Mouse (Mus musculus) stomach, embryonic 15.5 days (tissue): ENCODE measurements around the gene Wnt3. TPM values are rescaled to one million over a fixed set of nuclear protein-coding genes. Genes with fewer than 3 reads are reported as not detected.
"Not testable (repeated sequence)": the region's sequence is repeated elsewhere in the genome, so short reads cannot be mapped to it uniquely, and the experiment has no call there.

Experiments
- ATAC-seq: fragments of 200-750 bp; cut with Nextera tagmentation; 2 replicates; pipeline ENCODE4 v1.8.0; 2017; ENCODE audit warnings: low read depth, moderate number of reproducible peaks, moderate TSS enrichment; ENCODE audit not compliant: insufficient read depth, low FRiP score
- H3K27ac ChIP-seq: fragments of 300-500 bp; sonication (generic); 2 replicates; pipeline ENCODE4 v1.5.1; 2015; ENCODE audit warnings: mild to moderate bottlenecking, inconsistent platforms
- H3K27me3 ChIP-seq: fragments of 300-500 bp; sonication (generic); replicated peaks from 2 replicates; pipeline ENCODE4 v1.6.1; 2015; ENCODE audit warnings: inconsistent platforms
- H3K36me3 ChIP-seq: fragments of 300-500 bp; sonication (generic); 2 replicates; pipeline ENCODE4 v1.6.1; 2015; ENCODE audit warnings: inconsistent platforms
- H3K4me1 ChIP-seq: fragments of 300-500 bp; sonication (generic); 2 replicates; pipeline ENCODE4 v1.6.1; 2015; ENCODE audit warnings: inconsistent platforms
- H3K4me2 ChIP-seq: fragments of 300-500 bp; sonication (generic); 2 replicates; pipeline ENCODE4 v1.6.1; 2015; ENCODE audit warnings: mild to moderate bottlenecking, inconsistent platforms
- H3K4me3 ChIP-seq: fragments of 300-500 bp; sonication (generic); replicated peaks from 2 replicates; pipeline ENCODE4 v1.5.1; 2015; ENCODE audit warnings: inconsistent platforms
- H3K9ac ChIP-seq: fragments of 300-500 bp; sonication (generic); 2 replicates; pipeline ENCODE4 v1.6.1; 2015; ENCODE audit warnings: inconsistent platforms
- H3K9me3 ChIP-seq: fragments of 300-500 bp; sonication (generic); 2 replicates; pipeline ENCODE4 v1.6.1; 2016; ENCODE audit warnings: inconsistent platforms
- WGBS: fragments of 180-500 bp; shearing (Covaris S2); methylation state at CpG from one replicate; pipeline ENCODE4 v1.1.7; 2015; 5-methylcytosine and 5-hydroxymethylcytosine counted together
- polyA plus RNA-seq: library from polyadenylated mRNA; unstranded; fragments of >200 nt; fragmentation: Nextera tagmentation; extraction: Ambion mirVana; gene quantifications from 2 replicates; pipeline ENCODE4 v1.2.1, GENCODE M21; 2015

Gene Wnt3
- polyA plus RNA-seq, 1 experiment from 2014 or later: 0.22 TPM

DNA sequence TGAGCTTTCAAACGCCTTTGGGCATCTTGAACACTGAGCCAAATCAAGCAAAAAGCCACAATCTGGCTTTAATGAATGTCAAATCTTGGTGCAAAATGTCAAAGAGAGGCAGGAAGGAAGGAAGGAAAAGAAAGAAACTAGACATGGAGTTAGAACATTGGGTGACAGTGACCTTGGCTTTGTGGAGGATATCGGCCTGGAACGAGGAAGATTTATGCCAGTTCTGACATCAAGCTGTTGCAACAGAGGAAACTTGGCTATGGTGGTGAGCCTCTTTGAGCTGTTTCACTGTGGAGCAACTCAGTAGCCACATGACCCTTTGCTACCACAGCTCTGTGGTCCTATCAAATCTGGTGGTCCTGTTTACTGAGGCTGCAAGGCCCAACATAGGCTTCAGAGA lies 23.3 kb upstream of the Wnt3 start:
- no peak for ATAC-seq
- peaks cover 57% of the 10 kb centered on the region for H3K27me3 ChIP-seq
- H3K9me3 ChIP-seq: no peaks in the 10 kb centered on the region
- no peak overlapping the region for H3K4me2 ChIP-seq
- no peak overlapping the region for H3K4me3 ChIP-seq
- H3K4me1 ChIP-seq: peaks cover 11% of the 10 kb centered on the region
- H3K27ac ChIP-seq: no peak overlapping the region
- no peak overlapping the region for H3K9ac ChIP-seq
- H3K36me3 ChIP-seq: no peaks in the 10 kb centered on the region
- WGBS: 54% methylated on average over 3 of the region's 3 CpGs

DNA sequence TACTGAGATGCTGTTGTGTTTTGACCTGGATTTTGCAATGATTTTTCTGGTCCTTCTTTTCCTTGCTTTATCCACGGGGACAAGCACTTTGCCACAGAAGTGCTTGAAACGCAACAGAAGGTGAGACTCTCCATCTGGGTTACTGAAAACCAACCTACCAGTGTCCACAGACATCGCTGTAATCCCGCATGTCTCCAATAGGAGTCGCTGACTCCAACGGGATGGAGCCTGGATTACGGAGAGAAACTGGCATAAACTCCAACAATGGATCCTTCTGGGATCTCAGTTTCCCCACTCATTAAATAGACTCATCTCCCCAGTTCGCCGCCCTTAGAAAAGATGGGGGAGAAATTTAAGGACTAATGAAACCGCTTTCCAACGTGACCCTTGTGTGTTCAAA lies 15.9 kb upstream of the Wnt3 start:
- no peak overlapping the region for H3K27ac ChIP-seq
- H3K4me3 ChIP-seq: no peak overlapping the region
- H3K9ac ChIP-seq: no peak overlapping the region
- no peak overlapping the region for H3K4me2 ChIP-seq
- no peak for ATAC-seq
- H3K4me1 ChIP-seq: no peaks in the 10 kb centered on the region
- H3K36me3 ChIP-seq: no peaks in the 10 kb centered on the region
- peaks cover 9% of the 10 kb centered on the region; the same call in 1 of the 2 replicates for H3K27me3 ChIP-seq
- H3K9me3 ChIP-seq: no peaks in the 10 kb centered on the region
- WGBS: 39% methylated on average over 11 of the region's 11 CpGs

DNA sequence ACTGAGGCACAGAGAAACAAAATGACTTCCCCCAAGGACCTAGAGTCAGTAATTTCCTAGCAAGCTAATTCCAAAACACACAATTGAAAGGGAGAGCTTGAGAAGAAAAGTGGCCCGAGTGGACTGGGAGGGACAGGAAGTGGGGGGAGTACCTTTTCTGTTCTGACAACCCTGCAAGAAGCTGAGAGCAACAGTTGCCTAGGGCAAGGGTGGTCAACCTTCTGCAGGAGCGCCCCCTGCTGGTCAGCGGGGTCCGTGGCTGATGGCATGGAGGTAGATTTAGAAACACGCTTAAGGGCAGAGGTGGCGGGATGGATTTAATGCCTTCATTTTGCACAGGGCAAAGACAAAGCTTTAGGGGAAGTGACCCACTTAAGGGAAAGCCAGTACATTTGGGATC lies 15.2 kb upstream of the Wnt3 start:
- no peaks in the 10 kb centered on the region for H3K9me3 ChIP-seq
- H3K27ac ChIP-seq: no peak overlapping the region
- H3K4me2 ChIP-seq: peak overlapping the region; percentile 9; the same call in 1 of the 2 replicates
- no peaks in the 10 kb centered on the region for H3K36me3 ChIP-seq
- peaks cover 4% of the 10 kb centered on the region; the same call in 1 of the 2 replicates for H3K27me3 ChIP-seq
- no peak overlapping the region for H3K9ac ChIP-seq
- WGBS: 13% methylated on average over 6 of the region's 6 CpGs
- no peak overlapping the region for H3K4me3 ChIP-seq
- H3K4me1 ChIP-seq: no peaks in the 10 kb centered on the region
- ATAC-seq: no peak

DNA sequence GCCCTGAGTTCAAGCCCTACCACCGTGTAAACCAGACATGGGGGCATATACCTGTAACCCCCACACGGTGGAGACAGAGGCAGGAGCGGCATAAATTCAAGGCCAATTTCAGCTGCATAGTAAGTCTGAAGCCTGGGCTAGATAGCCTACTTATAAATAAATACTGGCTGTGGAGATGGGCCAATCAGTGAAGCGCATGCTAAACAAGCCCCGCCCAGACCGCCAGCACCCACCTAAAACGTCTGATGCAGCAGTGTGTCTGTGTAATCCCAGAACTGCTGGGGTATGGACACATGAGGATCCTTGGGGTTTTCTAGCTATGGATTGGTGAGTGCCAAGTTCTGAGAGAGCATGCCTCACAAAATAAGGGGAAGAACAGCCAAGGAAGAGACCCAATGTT lies 13.8 kb upstream of the Wnt3 start:
- no peak overlapping the region for H3K27ac ChIP-seq
- no peaks in the 10 kb centered on the region for H3K9me3 ChIP-seq
- no peak overlapping the region for H3K4me2 ChIP-seq
- H3K4me3 ChIP-seq: no peak overlapping the region
- H3K27me3 ChIP-seq: peaks cover 4% of the 10 kb centered on the region; the same call in 1 of the 2 replicates
- WGBS: 54% methylated on average over 7 of the region's 7 CpGs
- ATAC-seq: no peak
- no peaks in the 10 kb centered on the region for H3K4me1 ChIP-seq
- H3K9ac ChIP-seq: no peak overlapping the region
- H3K36me3 ChIP-seq: no peaks in the 10 kb centered on the region

DNA sequence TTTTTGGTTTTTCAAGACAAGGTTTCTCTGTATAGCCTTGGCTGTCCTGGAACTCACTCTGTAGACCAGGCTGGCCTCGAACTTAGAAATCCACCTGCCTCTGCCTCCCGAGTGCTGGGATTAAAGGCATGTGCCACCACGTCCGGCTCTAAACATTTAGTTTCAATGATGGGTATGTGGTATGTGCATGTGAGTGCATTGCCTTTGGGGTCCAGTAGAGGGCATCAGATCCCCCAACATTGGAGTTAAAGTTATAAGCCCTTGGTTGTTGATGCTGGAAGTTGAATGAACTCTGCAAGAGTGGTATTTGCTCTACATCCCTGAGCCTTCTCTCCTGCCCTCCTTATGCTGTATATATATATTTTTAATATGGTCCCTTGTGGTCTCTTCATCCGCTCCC lies 13.1 kb upstream of the Wnt3 start:
- ATAC-seq, H3K27ac ChIP-seq, H3K9ac ChIP-seq, H3K4me3 ChIP-seq, H3K4me2 ChIP-seq, H3K9me3 ChIP-seq, H3K36me3 ChIP-seq, H3K4me1 ChIP-seq, H3K27me3 ChIP-seq: not testable (repeated sequence)
- 86% methylated on average over 5 of the region's 5 CpGs for WGBS

DNA sequence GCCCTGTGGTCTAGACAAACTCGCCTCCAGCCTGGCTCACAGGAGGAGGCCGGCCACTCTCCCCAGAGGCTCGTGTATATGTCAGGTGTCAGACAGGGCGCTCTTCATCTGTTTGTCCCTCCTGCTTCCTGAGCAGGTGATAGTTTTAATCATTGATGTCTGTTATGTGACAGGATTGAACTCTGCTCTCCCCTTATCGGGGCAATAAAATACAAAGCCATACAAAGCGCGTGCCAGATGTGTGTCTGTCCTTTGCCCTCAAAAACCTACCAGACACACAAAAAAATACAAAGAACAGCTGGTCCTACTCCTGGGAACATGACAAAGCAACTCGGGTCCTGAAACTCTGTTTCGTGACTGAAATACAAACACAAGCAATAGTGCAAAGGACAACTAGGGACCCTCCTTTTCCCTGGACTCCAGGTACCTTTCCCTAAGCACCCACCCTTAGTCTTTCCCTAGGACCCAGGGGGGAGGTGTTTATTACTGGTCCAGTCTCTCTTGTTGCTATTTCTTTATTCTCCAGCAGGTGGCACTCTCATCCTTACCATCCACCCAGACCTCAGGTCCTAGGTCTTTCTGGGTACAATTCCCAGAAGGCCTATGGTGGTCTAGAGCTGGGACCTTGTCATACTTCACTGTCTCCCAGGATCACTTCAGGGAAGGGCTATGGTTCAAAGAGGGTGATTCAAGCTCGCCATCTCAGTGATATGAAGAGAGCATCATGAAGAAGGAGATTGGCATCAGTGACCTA lies 10.4 kb upstream of the Wnt3 start:
- no peak overlapping the region for H3K4me3 ChIP-seq
- H3K27ac ChIP-seq: no peak overlapping the region
- H3K4me1 ChIP-seq: no peaks in the 10 kb centered on the region
- H3K9me3 ChIP-seq: no peaks in the 10 kb centered on the region
- H3K4me2 ChIP-seq: no peak overlapping the region
- H3K36me3 ChIP-seq: no peaks in the 10 kb centered on the region
- no peak overlapping the region for H3K9ac ChIP-seq
- ATAC-seq: no peak
- peaks cover 10% of the 10 kb centered on the region for H3K27me3 ChIP-seq
- 22% methylated on average over 10 of the region's 10 CpGs for WGBS

DNA sequence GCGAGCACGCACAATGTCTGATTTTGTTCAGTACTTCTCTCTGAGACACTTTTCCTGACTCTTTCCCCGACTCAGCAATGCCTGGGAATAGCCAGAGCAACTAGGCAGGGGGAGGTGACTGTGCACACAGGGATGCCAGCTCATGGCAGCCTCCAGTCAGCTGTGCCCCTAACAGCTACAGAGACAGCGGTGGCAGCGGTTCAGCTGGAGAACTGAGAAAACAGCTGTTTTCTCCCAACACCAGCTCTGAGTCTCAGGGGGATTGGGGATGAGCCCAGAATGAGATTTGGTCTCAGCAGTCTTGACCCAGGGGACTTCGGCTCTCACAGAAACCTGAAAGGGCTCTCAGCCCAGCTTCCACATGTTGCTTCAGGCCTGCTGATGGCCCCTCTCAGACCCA lies 9.3 kb upstream of the Wnt3 start:
- 53% methylated on average over 5 of the region's 6 CpGs for WGBS

DNA sequence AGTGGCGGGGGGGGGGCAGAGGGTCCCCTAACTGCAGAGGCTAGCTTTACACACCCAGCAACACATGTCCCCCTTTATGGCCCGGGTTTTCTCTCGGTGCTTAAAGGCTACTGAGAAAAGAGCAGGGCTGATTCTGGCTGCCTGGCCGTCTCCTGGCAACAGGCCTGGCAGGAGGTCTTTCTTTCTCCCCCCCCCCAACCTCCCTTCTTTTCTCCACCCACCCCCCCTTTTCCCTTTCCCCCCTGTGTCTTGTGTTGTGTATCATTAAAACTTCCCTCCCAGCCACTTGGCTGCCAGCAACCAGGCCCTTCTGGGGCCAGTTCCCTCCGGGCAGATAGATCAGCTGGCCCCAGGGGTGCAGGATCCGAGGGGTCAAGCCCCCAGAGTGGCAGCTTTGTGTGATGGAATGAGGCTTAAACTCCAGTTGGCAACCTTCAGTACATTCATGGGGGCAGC lies 8.4 kb upstream of the Wnt3 start:
- H3K36me3 ChIP-seq: no peaks in the 10 kb centered on the region
- H3K4me2 ChIP-seq: no peak overlapping the region
- 22% methylated on average over 6 of the region's 6 CpGs for WGBS
- no peak overlapping the region for H3K9ac ChIP-seq
- no peak; the same call in 1 of the 2 replicates for ATAC-seq
- H3K27me3 ChIP-seq: peaks cover 25% of the 10 kb centered on the region
- no peaks in the 10 kb centered on the region for H3K4me1 ChIP-seq
- H3K9me3 ChIP-seq: no peaks in the 10 kb centered on the region
- H3K27ac ChIP-seq: no peak overlapping the region
- H3K4me3 ChIP-seq: no peak overlapping the region

More for the DNA sequence above, 9.3 kb upstream of the Wnt3 start:
- no peaks in the 10 kb centered on the region for H3K4me1 ChIP-seq
- H3K4me3 ChIP-seq: no peak overlapping the region
- no peak for ATAC-seq
- no peak overlapping the region for H3K4me2 ChIP-seq
- H3K9me3 ChIP-seq: no peaks in the 10 kb centered on the region
- H3K9ac ChIP-seq: no peak overlapping the region
- no peaks in the 10 kb centered on the region for H3K36me3 ChIP-seq
- H3K27ac ChIP-seq: no peak overlapping the region
- peaks cover 16% of the 10 kb centered on the region for H3K27me3 ChIP-seq

DNA sequence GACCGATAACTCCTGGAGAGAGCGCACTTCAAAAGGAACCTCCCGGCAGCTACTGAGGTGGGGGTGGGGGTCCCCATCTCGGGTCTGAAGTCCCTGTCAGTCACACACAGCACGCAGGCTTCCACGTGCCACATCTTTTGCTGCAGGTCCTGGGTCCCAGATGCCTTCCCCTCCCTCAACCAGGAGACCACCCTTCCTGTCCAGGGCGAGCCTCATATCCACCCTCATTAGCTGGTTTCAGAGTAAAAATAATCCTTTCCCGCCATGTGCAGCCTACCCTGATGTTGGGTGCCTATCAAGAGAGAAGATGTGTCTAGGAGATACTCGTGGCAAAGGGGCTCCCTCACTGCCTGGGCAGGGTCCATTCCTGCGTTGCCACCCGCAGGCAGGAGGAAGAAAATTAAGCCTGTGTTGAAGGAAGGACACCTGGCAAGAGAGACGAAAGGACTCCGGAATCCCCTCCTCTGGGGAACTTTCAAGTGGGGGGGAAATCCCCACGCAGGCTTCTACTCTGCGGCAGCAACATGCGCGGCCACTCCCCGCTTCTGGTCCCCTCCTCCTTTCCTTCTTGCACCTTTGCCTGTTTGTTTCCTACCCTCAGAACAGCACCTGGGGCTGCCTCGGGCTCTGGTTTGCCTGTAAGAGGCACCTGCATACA lies 2.7 kb upstream of the Wnt3 start:
- Histone ChIP-seq H3K4me1 (peaks cover 14% of the 10 kb centered on the region), H3K27ac (no peak overlapping the region), H3K27me3 (peaks cover 82% of the 10 kb centered on the region), H3K36me3 (no peaks in the 10 kb centered on the region), H3K4me2 (no peak overlapping the region), H3K4me3 (no peak overlapping the region), H3K9ac (no peak overlapping the region), H3K9me3 (no peaks in the 10 kb centered on the region)
- WGBS: 1% methylated on average over 19 of the region's 19 CpGs
- ATAC-seq: no peak

DNA sequence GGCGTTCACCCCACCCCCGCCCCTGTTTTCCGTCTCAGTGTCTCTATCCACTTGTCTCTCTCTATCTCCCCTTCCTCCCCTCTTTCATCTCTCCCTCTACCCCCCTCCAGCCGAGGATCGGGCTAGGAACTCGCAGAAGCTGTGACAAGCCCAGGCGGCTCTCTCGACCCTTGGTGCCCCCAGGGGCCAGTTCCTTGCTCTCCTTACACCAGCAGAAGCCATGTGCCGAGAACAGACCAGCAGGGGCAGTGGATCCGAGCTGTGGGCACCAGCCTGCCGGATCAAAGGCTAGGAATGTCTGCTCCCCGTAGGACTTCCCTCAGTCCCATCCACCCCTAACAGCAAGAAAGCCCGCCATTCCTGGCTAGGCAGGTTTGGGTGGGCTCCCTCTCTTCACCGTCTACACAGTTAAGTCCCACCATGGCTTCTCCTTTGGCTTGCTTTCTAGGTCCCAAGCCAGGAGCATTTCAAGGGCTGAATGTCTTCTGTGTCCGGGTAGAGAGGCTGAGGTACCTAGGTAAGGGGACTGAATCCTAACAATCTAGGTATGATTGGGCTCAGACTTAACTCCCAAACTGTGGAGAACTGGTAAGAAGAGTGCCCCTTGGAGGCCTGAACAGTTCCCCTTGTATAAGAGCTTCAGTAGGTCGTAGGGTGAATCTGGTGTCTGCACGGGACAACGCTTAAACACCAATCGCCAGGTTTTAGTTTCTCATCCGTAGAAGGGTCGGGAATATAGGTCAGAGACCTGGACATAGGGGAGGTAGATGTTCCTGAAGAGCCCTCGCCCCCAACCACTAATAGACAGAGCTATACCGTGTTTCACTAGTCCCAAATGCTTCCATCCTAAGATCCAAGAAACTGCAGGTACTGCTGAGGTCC lies 1.2 kb upstream of the Wnt3 start:
- Histone ChIP-seq H3K9me3 (no peaks in the 10 kb centered on the region), H3K36me3 (no peaks in the 10 kb centered on the region), H3K27me3 (peaks cover 93% of the 10 kb centered on the region), H3K9ac (no peak overlapping the region), H3K4me1 (peaks cover 14% of the 10 kb centered on the region), H3K4me3 (peak overlapping the region; percentile 27), H3K27ac (no peak overlapping the region), H3K4me2 (peak overlapping the region; percentile 49)
- no peak for ATAC-seq
- WGBS: 2% methylated on average over 23 of the region's 23 CpGs

DNA sequence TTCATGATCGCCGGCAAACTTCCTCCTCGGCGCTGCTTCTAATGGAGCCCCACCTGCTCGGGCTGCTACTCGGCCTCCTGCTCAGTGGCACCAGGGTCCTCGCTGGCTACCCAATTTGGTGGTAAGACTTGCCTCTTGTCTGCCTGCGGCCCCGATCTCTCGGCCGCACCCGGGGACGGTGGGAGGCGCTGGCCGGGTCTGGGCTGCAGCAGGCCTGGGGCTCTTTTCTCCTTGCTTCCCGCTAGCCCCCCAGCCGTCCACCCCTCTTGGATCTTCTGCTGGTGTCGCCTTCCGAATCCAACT lies 229 bp downstream of the Wnt3 start:
- peaks cover 14% of the 10 kb centered on the region for H3K4me1 ChIP-seq
- WGBS: 1% methylated on average over 19 of the region's 19 CpGs
- H3K9ac ChIP-seq: no peak overlapping the region
- H3K4me2 ChIP-seq: peak overlapping the region; percentile 49
- no peaks in the 10 kb centered on the region for H3K9me3 ChIP-seq
- no peak overlapping the region for H3K27ac ChIP-seq
- peaks cover 82% of the 10 kb centered on the region for H3K27me3 ChIP-seq
- no peak for ATAC-seq
- no peaks in the 10 kb centered on the region for H3K36me3 ChIP-seq
- peak overlapping the region; percentile 27 for H3K4me3 ChIP-seq

DNA sequence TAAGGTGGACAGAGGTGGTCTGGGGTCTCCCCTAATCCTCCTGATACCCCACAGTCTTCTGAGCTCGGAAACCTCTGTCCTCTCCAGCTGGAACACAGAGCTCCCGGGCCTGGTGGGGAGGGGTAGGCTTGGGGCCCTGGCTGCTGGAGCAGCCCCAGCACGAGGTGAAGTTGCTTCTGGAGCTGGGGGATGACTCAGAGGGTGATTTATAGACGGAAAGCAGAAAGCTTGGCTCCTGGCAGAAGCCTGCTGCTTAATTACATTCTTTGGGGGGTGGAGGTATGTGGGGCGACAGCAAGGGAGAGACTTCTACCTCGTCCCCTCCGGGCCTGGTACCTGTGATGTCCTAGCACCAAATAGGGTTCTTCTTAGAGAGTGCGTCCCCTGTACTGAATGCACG lies 6.2 kb downstream of the Wnt3 start:
- no peak overlapping the region for H3K9ac ChIP-seq
- H3K27me3 ChIP-seq: peaks cover 34% of the 10 kb centered on the region
- H3K27ac ChIP-seq: no peak overlapping the region
- no peak overlapping the region for H3K4me3 ChIP-seq
- H3K9me3 ChIP-seq: no peaks in the 10 kb centered on the region
- no peaks in the 10 kb centered on the region for H3K4me1 ChIP-seq
- H3K36me3 ChIP-seq: no peaks in the 10 kb centered on the region
- WGBS: 32% methylated on average over 9 of the region's 9 CpGs
- ATAC-seq: no peak; the same call in 1 of the 2 replicates
- no peak overlapping the region for H3K4me2 ChIP-seq
